Mouse (Mus musculus) fibroblast of lung, adult 2 months (primary cell): ENCODE measurements at regions not wholly inside any gene's neighbourhood (a gene's known extent, or its start where the extent isn't known, plus 50 kb on each side); places are given as distances from the start of the nearest gene placed in this dataset.

Source experiments
- DNase-seq: peaks from one replicate; pipeline ENCODE4 v3.0.0-alpha.2; 2011; ENCODE audit warnings: low read depth

GRCm38 (mm10) chr4:84102736-84103135, 572.3 kb downstream of the Bnc2 start:
- DNase-seq, result peak; percentile 29

DNA sequence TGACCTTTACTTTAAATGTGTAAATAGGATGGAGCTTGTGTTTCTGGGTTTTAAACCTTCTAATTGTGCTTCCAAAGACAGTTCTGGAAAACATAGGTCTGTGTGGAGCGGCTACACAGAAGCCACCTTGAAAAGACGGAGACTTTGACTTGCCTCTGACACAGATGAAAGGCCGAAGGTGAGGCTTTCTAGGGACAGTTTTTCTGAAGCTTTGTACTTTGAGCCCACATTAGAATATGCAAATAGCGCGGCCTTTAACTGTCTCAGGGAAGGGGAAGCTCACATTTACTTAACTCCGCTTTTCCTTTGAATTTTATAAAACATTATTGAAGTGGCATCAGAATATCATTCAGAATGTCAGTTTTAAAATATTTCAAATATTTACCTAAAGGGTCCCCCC, 566.5 kb downstream of the Bnc2 start:
- no peak for DNase-seq

- no peak for DNase-seq
These were observed 565.1 kb downstream of the Bnc2 start for GRCm38 (mm10) chr4:84109771-84110503.

- peak; percentile 29 for DNase-seq
These were observed 560.7 kb downstream of the Bnc2 start for GRCm38 (mm10) chr4:84114162-84115040.

DNA sequence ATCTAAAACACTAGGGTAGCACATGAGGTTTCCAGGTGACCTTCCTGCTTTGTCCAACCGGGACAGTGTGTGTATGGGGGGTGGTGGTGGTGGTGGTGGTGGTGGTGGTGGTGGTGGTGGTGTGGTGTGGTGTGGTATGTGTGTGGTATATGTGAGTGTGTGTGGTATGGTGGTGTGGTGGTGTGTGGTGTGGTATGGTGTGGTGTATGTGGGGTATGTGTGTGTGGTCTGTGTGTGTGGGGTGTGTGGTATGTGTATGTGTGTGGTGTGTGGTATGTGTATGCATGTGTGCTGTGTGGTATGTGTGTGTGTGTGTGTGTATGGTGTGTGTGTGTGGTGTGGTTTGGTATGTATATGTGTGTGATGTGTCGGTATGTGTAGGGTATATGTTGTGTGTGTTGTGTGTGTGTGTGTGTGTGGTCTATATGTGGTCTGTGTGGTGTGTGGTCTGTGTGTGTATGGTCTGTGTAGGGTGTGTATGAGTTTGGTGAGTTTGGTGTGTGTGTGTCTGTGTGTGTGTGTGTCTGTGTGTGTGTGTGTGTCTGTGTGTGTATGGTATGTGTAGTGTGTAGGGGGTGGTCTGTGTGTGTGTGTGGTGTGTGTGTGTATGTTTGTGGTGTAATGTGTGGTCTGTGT, 556.7 kb downstream of the Bnc2 start:
- no peak for DNase-seq

DNA sequence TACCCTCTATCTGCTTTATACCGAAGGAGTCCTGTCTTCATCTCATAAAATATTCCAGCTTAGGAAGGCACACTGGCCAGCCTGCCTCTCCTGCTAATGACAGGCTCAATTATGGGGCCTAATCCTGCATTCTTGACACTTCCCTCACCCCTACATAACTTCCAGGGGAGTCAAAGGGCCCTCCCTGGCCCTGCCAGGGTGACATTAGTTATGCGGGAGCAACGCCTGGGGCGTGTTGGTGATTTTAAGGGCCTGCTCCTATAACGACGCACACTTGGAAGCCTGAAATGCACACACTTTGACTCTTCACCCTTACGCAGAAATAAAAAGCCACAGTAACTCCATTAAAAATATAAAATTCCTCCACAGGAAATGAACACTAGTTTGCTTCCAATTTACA, 555.5 kb downstream of the Bnc2 start:
- no peak for DNase-seq

DNA sequence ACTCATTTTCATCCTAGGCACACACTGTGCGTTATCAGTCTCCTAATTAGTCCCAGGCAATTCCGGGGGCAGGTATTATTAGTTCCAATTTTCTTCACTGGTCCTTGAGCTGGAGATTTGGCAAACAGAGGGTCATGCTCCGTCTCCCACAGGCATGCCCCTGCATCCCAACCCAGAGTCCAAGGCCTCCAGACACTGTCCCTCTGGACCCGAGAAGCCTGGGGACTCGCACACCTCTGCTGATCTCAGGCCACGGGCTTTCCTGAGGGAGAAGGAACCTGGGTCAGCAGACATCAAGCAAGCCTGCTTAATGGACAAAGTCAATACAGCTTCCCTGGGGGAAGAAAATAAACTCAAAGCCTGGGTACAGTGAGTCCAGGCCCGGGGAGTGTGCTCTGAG, 554.7 kb downstream of the Bnc2 start:
- no peak for DNase-seq

DNA sequence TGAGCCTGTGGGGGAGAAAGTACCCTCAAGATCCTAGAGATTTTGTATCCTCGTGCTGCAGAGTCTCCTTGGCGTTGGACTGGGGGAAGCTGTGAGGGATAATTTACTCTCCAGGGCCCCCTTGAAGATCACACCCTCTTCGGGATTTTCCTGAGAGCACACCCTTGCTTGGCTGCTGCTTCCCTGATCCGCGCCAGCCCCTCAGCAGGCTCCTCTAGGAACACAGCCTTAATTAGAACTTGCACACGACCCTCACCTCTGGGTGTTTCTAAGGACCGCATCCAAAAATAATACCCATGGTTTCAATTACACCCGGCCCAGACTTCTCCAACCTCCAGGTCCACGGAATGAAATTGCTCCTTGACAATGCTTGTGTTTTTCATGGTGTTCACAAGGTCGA, 553.6 kb downstream of the Bnc2 start:
- no peak for DNase-seq

GRCm38 (mm10) chr4:84126400-84126799, 548.7 kb downstream of the Bnc2 start:
- DNase-seq, result no peak

- no peak for DNase-seq
These were observed 547.7 kb downstream of the Bnc2 start for GRCm38 (mm10) chr4:84127380-84127779.

GRCm38 (mm10) chr4:84130840-84131547, 544.1 kb downstream of the Bnc2 start:
- DNase-seq, result no peak

GRCm38 (mm10) chr4:84135740-84136139, 539.3 kb downstream of the Bnc2 start:
- DNase-seq, result no peak

GRCm38 (mm10) chr4:84137171-84137919, 537.7 kb downstream of the Bnc2 start:
- no peak for DNase-seq

- no peak for DNase-seq
These were observed 525.7 kb downstream of the Bnc2 start for GRCm38 (mm10) chr4:84149149-84150050.

DNA sequence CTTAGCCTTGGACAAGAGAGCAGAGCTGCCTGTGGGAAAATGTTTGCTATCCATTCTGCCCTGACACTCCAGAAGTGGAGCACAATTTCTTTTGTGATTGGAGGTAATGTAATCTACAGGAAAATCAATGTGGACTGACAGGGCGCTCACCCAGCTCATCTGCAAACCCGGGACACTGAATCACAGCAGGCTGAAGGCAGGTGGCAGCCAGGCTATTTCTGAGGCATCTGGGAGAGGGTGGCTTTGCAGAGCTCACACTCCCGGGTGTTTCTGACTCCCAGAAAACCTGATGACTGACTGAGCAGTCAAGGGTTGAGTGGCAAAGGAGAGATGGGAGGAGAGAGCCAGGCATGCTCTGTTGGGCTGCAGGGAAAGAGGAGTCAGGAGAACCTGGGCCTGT, 524.4 kb downstream of the Bnc2 start:
- no peak for DNase-seq

DNA sequence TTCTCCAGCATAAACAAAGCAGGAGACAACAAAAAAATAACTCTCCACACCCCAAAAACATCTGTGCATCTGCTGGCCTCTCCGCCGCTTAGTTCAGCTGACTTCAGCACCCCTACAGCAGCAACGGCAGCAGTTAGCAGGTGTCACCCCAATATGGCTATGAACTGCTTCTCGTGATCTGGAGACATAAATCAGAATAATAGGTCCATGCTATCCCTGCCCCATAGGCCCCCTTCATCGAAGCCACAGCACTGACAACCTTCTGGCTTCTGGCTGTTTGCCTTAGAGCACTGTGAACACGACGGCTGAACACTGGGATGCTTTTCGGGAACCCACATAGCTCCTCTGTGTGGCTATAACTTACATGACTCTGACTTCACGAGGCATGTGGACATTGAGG, 523.8 kb downstream of the Bnc2 start:
- DNase-seq, result no peak

GRCm38 (mm10) chr4:84151971-84152450, 523.1 kb downstream of the Bnc2 start:
- DNase-seq, result no peak

DNA sequence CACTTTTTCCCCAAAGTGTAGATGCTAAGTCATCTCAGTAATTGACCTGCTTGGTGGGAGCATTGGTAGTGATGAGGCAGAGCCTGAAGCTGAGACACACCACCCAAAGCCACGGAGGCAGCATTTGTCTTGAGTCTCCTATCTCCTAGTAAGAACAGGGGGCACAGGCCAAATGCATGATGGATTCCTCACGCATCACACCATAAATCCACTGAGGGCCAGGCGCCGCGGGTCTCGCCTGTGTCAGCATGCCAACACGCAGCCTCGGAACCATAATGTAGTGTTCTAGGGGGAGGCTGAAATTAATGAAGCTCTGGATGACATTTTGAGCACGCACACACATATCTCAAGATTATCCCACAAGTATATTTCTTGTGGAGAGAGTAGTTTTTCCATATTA, 521.5 kb downstream of the Bnc2 start:
- DNase-seq, result no peak

- DNase-seq, result no peak
These were observed 517.0 kb downstream of the Bnc2 start for GRCm38 (mm10) chr4:84157911-84158647.

DNA sequence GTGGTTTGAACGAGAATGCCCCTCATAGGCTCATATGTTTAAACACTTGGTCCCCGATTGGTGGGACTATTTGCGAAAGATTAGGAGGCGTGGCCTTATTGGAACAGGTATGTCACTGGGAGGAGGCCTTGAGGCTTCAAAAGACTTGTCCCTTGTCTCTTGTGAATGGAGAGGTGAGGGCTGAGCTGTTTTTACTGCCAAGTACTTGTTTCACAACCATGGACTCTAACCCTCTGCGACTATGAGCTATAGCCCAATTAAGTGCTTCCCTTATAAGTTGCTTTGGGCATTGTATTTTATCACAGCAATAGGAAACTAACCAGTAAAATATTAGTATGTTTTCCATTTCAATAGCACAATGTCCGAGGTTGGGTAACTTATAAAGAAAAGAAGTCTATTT, 511.7 kb downstream of the Bnc2 start:
- DNase-seq, result no peak
